Mouse (Mus musculus) cortical plate, adult 2 months (tissue): ENCODE data around the gene Ndufaf8. TPM values are rescaled to one million over a fixed set of nuclear protein-coding genes. Genes with fewer than 3 reads are reported as not detected.

Source experiments
- H3K27ac ChIP-seq: fragments of 200-500 bp; 2 replicates; pipeline ENCODE4 v1.5.1; 2012; ENCODE audit warnings: low read length, control low read depth, inconsistent platforms; ENCODE audit not compliant: insufficient read depth
- H3K4me1 ChIP-seq: fragments of 200-500 bp; 2 replicates; pipeline ENCODE4 v1.6.1; 2011; ENCODE audit warnings: low read length; ENCODE audit not compliant: control insufficient read depth, insufficient read depth
- H3K4me3 ChIP-seq: fragments of 200-500 bp; 2 replicates; pipeline ENCODE4 v1.5.1; 2011; ENCODE audit warnings: mild to moderate bottlenecking, low read length, control low read depth; ENCODE audit not compliant: insufficient read depth
- CTCF ChIP-seq: fragments of 200-500 bp; IDR thresholded peaks from 2 replicates; pipeline ENCODE4 v1.5.1; 2011; ENCODE audit warnings: mild to moderate bottlenecking, control low read depth, low read length; ENCODE audit not compliant: insufficient read depth; ENCODE audit errors: extremely low read depth
- POLR2A ChIP-seq: fragments of 200-500 bp; IDR thresholded peaks from 2 replicates; pipeline ENCODE4 v1.6.1; 2011; ENCODE audit warnings: mild to moderate bottlenecking, low read length, control low read depth; ENCODE audit not compliant: insufficient read depth; ENCODE audit errors: extremely low read depth
- polyA plus RNA-seq: library from polyadenylated mRNA; depleted of rRNA; stranded (reverse); fragments of >200 nt; gene quantifications from 2 replicates; pipeline ENCODE4 v1.2.3, GENCODE M21; 2012; rRNA removed

Gene Ndufaf8
- polyA plus RNA-seq: 52.8 and 54.7 TPM in 2 replicates

DNA sequence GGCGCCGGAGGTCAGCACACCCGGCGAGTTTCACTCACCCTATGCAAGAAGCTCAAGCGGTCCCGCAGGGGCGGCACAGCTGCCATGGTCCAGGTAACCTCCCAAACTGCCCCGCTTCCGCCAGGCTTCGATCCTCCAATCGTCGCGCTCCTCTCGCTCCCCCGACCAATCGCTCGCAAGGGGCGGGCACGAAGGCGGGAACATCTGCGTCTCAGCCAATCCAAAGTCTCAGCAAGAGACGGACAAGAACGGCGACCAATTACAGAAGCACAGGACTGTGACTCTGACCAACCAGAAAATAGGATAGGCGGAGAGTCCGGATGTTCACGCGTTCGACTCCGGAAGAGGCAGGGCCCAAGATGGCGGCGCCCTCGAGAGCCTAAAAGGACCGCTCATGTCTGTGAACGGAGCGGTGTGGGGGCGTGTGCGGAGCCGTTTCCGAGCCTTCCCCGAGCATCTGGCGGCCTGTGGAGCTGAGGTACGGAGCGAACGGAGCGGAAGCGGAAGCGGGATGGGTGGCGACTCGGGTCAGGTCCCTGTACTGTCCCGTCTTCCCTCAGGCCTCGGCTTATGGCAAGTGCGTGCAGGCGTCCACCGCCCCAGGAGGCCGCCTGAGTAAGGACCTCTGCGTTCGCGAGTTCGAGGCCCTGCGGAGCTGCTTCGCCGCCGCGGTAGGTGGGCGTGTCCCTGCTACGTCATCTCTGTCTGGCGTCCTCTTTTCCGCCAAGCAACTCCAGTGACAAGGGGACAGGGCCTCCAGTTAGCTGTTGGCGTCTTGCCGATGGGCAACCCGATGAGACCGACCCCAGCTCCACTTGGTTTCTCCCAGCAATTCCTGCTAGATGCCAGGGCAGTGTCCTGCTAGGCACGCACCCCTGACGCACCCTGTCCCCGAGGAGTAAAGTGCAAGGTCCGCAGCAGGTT lies at the start of gene Ndufaf8, which contains the start of gene Tepsin:
TSS of gene Ndufaf8 (plus strand) at position 341 of the 924 bp plus-strand sequence.
TSS of gene Tepsin (minus strand) at position 144 of the 924 bp plus-strand sequence.
- Histone ChIP-seq H3K27ac (peak within 1 kb of the TSS; percentile 36), H3K4me3 (peak within 1 kb of the TSS; percentile 75), H3K4me1 (peaks cover 2% of the 10 kb centered on the region; the same call in 1 of the 2 replicates)
- no peak for TF ChIP-seq CTCF
- peak; percentile 58; the same call in 1 of the 2 replicates for TF ChIP-seq POLR2A

DNA sequence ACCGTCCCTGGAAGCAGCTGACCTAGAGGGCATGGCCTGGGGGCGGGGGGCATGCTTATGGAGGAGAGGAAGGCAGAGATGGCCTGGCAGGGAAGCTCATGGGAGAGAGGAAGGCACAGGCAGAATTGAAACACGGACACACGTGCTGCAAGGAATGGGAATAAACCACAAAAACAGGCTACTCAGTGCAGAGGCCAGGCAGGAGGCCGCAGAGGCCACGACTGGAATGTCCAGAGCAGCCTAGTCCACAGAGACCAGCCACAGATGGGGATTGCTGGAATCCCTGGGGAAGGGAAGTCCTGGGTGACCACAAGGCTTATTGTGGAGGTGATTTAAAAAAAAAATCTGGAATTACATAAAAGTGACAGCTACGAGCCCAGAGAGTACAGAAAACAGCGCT lies 49.7 kb upstream of the Ndufaf8 start:
- H3K4me1 ChIP-seq: no peaks in the 10 kb centered on the region; the same call in 1 of the 2 replicates

GRCm38 (mm10) chr11:120051124-120051811 lies 47.5 kb upstream of the Ndufaf8 start:
- 0 out of 2 replicates have a peak, but pooled peaks have one; percentile 4 for TF ChIP-seq POLR2A
- no peak for TF ChIP-seq CTCF
- Histone ChIP-seq H3K27ac (no peak overlapping the region), H3K4me3 (no peak overlapping the region), H3K4me1 (no peaks in the 10 kb centered on the region)

More for the DNA sequence above, 49.7 kb upstream of the Ndufaf8 start:
- Histone ChIP-seq H3K4me3 (no peak overlapping the region), H3K27ac (no peak overlapping the region)
- no peak for TF ChIP-seq CTCF
- no peak for TF ChIP-seq POLR2A

GRCm38 (mm10) chr11:120052274-120052673 lies 46.5 kb upstream of the Ndufaf8 start:
- H3K27ac ChIP-seq: no peak overlapping the region
- H3K4me1 ChIP-seq: no peaks in the 10 kb centered on the region
- TF ChIP-seq POLR2A (no peak), CTCF (no peak)
- H3K4me3 ChIP-seq: no peak overlapping the region

DNA sequence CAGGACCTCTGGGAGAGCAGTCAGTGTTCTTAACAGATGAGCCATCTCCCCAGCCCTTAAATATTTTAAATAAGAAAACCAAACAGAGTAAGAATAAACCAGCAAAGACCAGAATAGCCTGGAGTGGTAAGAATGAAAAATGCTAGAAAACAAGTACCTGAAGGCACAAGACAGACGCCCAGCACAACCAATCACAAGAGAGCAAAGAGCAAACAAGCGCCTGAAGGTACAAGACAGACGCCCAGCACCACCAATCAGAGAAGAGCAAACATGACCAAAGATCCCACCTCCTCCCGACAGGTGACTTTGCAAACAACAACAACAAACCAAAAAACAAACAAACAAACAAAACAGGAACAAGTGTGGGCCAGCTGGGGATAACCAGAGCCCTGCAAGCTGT lies 44.9 kb upstream of the Ndufaf8 start:
- no peaks in the 10 kb centered on the region for H3K4me1 ChIP-seq
- H3K27ac ChIP-seq: no peak overlapping the region
- TF ChIP-seq CTCF (no peak), POLR2A (no peak)
- H3K4me3 ChIP-seq: no peak overlapping the region

GRCm38 (mm10) chr11:120055953-120056732 lies 42.6 kb upstream of the Ndufaf8 start:
- Histone ChIP-seq H3K4me3 (no peak overlapping the region), H3K27ac (no peak overlapping the region), H3K4me1 (no peaks in the 10 kb centered on the region)
- no peak for TF ChIP-seq POLR2A
- no peak for TF ChIP-seq CTCF

DNA sequence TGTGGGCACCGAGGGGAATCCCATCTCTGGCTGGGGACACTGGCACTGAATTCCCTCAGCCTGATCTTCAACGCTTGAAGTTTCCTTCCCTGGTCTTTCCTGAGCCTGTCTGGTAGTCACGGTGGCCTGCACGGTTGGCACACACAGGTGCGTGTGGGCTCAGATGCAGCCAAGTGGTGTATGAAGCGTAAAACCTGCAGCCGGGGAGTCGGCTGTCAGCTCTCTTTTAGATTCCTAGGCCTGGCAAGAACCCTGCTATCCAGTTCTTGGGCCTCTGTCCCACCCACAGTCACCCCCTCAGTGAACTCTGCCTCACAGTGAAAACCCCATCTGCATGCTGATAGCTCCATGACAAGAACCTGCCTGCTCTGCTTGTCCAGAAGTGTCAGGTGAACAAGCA lies 38.1 kb upstream of the Ndufaf8 start:
- TF ChIP-seq CTCF (no peak), POLR2A (no peak)
- Histone ChIP-seq H3K27ac (no peak overlapping the region), H3K4me3 (no peak overlapping the region), H3K4me1 (no peaks in the 10 kb centered on the region)

DNA sequence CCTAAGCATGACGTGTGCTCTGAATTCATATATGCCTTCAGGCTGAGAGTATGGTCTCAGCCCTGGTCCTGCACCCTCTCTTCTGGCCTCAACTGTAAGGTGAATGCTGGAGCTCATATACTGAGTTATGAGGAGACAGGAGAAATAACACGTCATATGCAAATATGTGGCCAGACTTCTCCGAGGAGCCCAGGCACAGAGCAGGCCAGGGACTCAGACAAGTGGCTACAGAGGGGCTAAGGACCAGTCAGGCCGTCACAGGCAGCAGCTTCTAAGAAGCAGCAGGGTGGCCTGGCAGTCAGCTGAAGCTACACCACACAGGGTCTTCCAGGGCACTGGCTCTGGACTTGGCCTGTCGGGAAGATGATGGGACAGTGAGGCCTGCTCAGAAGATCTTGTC lies 35.4 kb upstream of the Ndufaf8 start:
- TF ChIP-seq POLR2A (no peak), CTCF (no peak)
- H3K4me3 ChIP-seq: no peak overlapping the region
- H3K27ac ChIP-seq: no peak overlapping the region
- H3K4me1 ChIP-seq: no peaks in the 10 kb centered on the region
